Mouse (Mus musculus): ENCODE results near the gene Pbrm1.

Pbrm1 gene

DNA sequence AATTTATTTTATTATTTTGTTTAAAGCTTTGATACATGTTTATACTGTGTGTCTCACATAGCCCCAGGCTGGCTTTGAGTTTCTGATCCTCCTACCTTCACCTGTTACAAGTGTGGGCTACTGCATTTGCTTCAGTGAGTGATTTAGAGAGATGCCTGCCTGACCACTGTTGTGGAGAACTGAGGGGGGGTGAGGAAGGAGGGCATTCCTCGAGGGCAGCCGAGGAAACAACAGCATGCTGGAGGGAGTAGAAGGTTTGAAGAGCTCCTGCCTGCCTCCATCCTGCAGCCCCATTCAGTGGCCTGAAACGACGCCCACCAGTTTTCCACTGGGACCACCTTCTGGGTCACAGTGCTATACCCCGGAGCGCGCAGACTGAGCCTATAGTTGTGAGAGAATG lies 146.5 kb downstream of the Pbrm1 start:
- DNase-seq (ENCODE audit: low read depth in 2 of 2, low spot score in 2 of 2), result no peak

DNA sequence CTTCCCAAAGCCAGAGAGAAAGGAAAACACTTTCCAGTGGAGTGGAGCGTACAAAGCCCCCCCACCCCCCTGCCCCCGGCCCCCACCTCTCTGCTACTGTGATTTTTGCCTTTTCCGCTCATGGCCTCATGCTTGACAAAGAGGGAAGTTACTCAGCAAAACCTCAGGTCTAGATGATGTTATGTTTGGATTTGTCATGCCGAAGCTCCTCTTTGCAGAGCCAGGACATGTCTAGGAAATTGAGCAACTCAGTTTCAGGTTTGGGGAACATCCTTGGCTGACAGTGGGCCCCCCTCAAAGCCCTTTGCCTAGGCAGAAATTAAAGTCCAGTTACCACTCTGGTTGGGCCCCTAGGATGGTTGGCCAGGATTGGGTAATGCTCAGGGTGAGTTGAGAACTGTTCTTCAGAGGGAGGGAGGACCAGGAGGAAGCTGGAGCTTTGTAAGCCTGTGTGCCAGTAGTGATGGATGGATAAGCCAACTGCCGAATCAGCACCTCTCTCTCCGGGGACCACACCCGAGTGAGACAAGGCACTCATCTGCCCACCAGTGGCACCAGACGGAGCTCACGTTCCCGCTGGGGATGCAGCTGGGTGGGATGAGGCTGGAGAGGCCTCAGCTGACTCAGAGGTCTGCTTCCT lies 147.2 kb downstream of the Pbrm1 start:
- DNase-seq (ENCODE audit: low read depth in 2 of 2, low spot score in 2 of 2), result no peak

DNA sequence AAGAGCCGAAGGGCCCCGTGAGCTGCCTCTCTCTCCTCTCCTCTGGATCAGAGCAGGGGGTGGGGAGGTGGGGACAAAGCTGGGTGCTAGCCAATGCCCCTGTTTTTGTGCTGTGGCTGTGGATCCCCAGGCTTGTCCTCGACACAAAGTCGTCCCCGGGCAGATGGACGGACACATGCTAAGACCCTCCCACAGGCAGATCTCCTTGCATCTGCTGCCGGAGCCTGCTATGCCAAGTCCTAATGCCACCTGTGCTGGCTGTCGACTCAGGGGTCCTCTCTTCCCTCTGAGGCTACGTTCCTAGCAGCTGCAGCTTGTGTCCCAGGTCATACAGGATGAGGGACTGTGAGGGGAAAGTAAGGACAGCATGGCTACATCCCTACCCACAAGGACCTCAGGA lies 147.9 kb downstream of the Pbrm1 start:
- no peak for DNase-seq (ENCODE audit: low read depth in 2 of 2, low spot score in 2 of 2)

DNA sequence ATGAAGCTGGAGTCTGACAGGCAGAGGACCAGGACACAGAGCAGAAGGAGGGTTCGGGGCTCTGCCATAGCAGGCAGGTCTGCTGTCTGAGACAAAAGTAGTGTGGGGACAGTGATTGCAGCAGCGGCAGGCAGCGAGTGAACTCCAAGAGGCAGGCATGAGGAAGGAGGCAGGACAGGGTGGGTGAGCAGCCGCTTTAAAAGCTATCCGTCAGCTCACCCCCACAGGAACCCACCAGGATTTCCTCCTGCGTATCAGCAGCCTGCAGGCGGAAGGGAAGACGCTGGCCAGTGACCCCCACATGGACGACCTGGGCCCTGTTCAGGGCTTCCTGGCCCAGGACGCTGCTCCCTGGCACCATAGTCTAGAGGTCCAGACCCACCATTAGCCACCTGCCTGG lies 149.5 kb downstream of the Pbrm1 start, which contains the start of gene Stab1:
Stab1 (minus strand) TSS at position 217 of the 400 bp plus-strand sequence.
- no peak for DNase-seq (ENCODE audit: low read depth in 2 of 2, low spot score in 2 of 2)

DNA sequence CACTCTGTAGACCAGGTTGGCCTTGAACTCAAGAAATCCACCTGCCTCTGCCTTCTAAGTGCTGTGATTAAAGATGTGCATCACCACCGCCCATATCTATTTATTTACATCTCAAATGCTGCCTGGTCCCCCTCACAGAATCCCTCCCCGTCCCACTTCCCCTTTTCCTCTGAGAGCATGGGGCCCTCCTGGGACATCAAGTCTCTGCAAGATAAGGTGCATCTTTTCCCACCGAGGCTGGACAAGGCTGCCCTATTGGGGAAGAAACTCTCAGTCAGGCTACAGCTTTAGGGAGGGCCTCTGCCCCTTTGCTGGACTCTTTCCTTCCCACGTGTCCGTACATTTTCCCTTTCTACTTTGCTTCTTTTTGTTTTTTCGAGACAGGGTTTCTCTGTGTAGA lies 150.6 kb downstream of the Pbrm1 start:
- no peak for DNase-seq (ENCODE audit: low read depth in 2 of 2, low spot score in 2 of 2)

DNA sequence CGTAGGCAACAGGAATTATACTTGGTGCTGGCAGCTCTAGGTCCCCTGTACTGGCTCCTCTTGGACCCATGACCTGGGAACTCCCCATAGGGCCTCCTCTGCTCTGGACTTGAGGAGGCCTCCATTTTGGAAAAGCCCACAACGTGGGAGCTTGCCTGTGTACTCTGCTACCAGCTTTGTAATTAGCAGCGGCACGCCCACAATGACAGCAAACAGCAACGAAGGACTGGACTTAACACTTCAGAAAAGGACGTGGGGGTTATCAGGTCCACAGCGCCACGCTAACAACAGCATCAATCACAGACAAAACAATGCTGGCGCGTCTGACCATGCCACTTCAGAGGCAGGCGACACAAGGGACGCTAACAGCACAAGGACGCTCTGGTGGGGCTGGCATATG lies 152.0 kb downstream of the Pbrm1 start:
- DNase-seq (ENCODE audit: low read depth in 2 of 2, low spot score in 2 of 2), result no peak

All from CD8-positive naive resting alpha-beta T cell, adult 2 months (primary cell).